Mouse (Mus musculus): ENCODE measurements around the gene Btbd8. TPM values are rescaled to one million over a fixed set of nuclear protein-coding genes. Genes with fewer than 3 reads are reported as not detected.

Btbd8 gene
- polyA plus RNA-seq (2012; rRNA removed): 1.2 TPM in 2 replicates

- Histone ChIP-seq H3K36me3 (ENCODE audit: control insufficient read depth, insufficient read depth, low read length) (no peaks in the 10 kb centered on the region), H3K4me3 (ENCODE audit: insufficient read depth, low read depth, low read length) (peak within 1 kb of the TSS; percentile 76), H3K4me1 (ENCODE audit: control insufficient read depth, insufficient read depth, low read length) (no peaks in the 10 kb centered on the region), H3K27me3 (replicated peaks; ENCODE audit: control insufficient read depth, insufficient read depth, low read length) (no peaks in the 10 kb centered on the region), H3K27ac (ENCODE audit: insufficient read depth, low read depth, low read length) (peak within 1 kb of the TSS; percentile 65)
- TF ChIP-seq POLR2A (IDR thresholded peaks at IDR 0.05; ENCODE audit: low read depth, low read length) (no peak), CTCF (conservative IDR thresholded peaks at IDR 0.05; ENCODE audit: insufficient read depth, insufficient read length, low read depth, low read length) (no peak)
- WGBS: under 1% methylated on average over 49 of the region's 51 CpGs
- peak; percentile 97 for DNase-seq
Observed at GRCm38 (mm10) chr5:107437464-107438281, at the start of gene Btbd8. Btbd8 (plus strand) TSS chr5:107437997.

GRCm38 (mm10) chr5:107389373-107389772 lies 48.4 kb upstream of the Btbd8 start:
- Histone ChIP-seq H3K27me3 (replicated peaks; ENCODE audit: control insufficient read depth, insufficient read depth, low read length) (no peaks in the 10 kb centered on the region), H3K4me3 (ENCODE audit: insufficient read depth, low read depth, low read length) (no peak overlapping the region), H3K27ac (ENCODE audit: insufficient read depth, low read depth, low read length) (no peak overlapping the region), H3K36me3 (ENCODE audit: control insufficient read depth, insufficient read depth, low read length) (no peaks in the 10 kb centered on the region), H3K4me1 (ENCODE audit: control insufficient read depth, insufficient read depth, low read length) (no peaks in the 10 kb centered on the region)
- DNase-seq: no peak
- 87% methylated on average over 2 of the region's 2 CpGs for WGBS
- TF ChIP-seq POLR2A (IDR thresholded peaks at IDR 0.05; ENCODE audit: low read depth, low read length): no peak

- Histone ChIP-seq H3K36me3 (ENCODE audit: control insufficient read depth, insufficient read depth, low read length) (no peaks in the 10 kb centered on the region), H3K27me3 (replicated peaks; ENCODE audit: control insufficient read depth, insufficient read depth, low read length) (no peaks in the 10 kb centered on the region), H3K4me3 (ENCODE audit: insufficient read depth, low read depth, low read length) (no peak overlapping the region), H3K27ac (ENCODE audit: insufficient read depth, low read depth, low read length) (no peak overlapping the region), H3K4me1 (ENCODE audit: control insufficient read depth, insufficient read depth, low read length) (no peaks in the 10 kb centered on the region)
- TF ChIP-seq POLR2A (IDR thresholded peaks at IDR 0.05; ENCODE audit: low read depth, low read length) (no peak), CTCF (conservative IDR thresholded peaks at IDR 0.05; ENCODE audit: insufficient read depth, insufficient read length, low read depth, low read length) (no peak)
- WGBS: 62% methylated on average over 2 of the region's 2 CpGs
- no peak for DNase-seq
Observed at GRCm38 (mm10) chr5:107394437-107394836, 43.4 kb upstream of the Btbd8 start.

- no peak for TF ChIP-seq CTCF (conservative IDR thresholded peaks at IDR 0.05; ENCODE audit: insufficient read depth, insufficient read length, low read depth, low read length)
- no peak for TF ChIP-seq POLR2A (IDR thresholded peaks at IDR 0.05; ENCODE audit: low read depth, low read length)
- no peak within 1 kb of the TSS for H3K27ac ChIP-seq (ENCODE audit: insufficient read depth, low read depth, low read length)
- no peaks in the 10 kb centered on the region for H3K4me1 ChIP-seq (ENCODE audit: control insufficient read depth, insufficient read depth, low read length)
- H3K36me3 ChIP-seq (ENCODE audit: control insufficient read depth, insufficient read depth, low read length): no peaks in the 10 kb centered on the region
- DNase-seq: no peak
- H3K4me3 ChIP-seq (ENCODE audit: insufficient read depth, low read depth, low read length): peak within 1 kb of the TSS; percentile 23
- 26% methylated on average over 5 of the region's 5 CpGs for WGBS
- H3K27me3 ChIP-seq (replicated peaks; ENCODE audit: control insufficient read depth, insufficient read depth, low read length): 0 out of 2 replicates have a peak, but pooled peaks cover 2% of the 10 kb centered on the region
Observed at GRCm38 (mm10) chr5:107402436-107402835, 35.4 kb upstream of the Btbd8 start, which contains the start of gene Ephx4. Ephx4 (plus strand) TSS chr5:107402736.

GRCm38 (mm10) chr5:107403011-107403946 lies 34.5 kb upstream of the Btbd8 start:
- Histone ChIP-seq H3K4me1 (ENCODE audit: control insufficient read depth, insufficient read depth, low read length) (no peaks in the 10 kb centered on the region), H3K4me3 (ENCODE audit: insufficient read depth, low read depth, low read length) (peak overlapping the region; percentile 23), H3K36me3 (ENCODE audit: control insufficient read depth, insufficient read depth, low read length) (no peaks in the 10 kb centered on the region), H3K27ac (ENCODE audit: insufficient read depth, low read depth, low read length) (no peak overlapping the region), H3K27me3 (replicated peaks; ENCODE audit: control insufficient read depth, insufficient read depth, low read length) (0 out of 2 replicates have a peak, but pooled peaks cover 2% of the 10 kb centered on the region)
- no peak for DNase-seq
- WGBS: 1% methylated on average over 78 of the region's 80 CpGs
- TF ChIP-seq CTCF (conservative IDR thresholded peaks at IDR 0.05; ENCODE audit: insufficient read depth, insufficient read length, low read depth, low read length): no peak
- no peak for TF ChIP-seq POLR2A (IDR thresholded peaks at IDR 0.05; ENCODE audit: low read depth, low read length)

- no peak for DNase-seq
- no peak overlapping the region for H3K27ac ChIP-seq (ENCODE audit: insufficient read depth, low read depth, low read length)
- no peaks in the 10 kb centered on the region for H3K4me1 ChIP-seq (ENCODE audit: control insufficient read depth, insufficient read depth, low read length)
- H3K4me3 ChIP-seq (ENCODE audit: insufficient read depth, low read depth, low read length): peak overlapping the region; percentile 23; the same call in 1 of the 2 replicates
- WGBS: 33% methylated on average over 12 of the region's 12 CpGs
- H3K27me3 ChIP-seq (replicated peaks; ENCODE audit: control insufficient read depth, insufficient read depth, low read length): 0 out of 2 replicates have a peak, but pooled peaks cover 2% of the 10 kb centered on the region
- TF ChIP-seq CTCF (conservative IDR thresholded peaks at IDR 0.05; ENCODE audit: insufficient read depth, insufficient read length, low read depth, low read length): no peak
- TF ChIP-seq POLR2A (IDR thresholded peaks at IDR 0.05; ENCODE audit: low read depth, low read length): no peak
- H3K36me3 ChIP-seq (ENCODE audit: control insufficient read depth, insufficient read depth, low read length): no peaks in the 10 kb centered on the region
Observed at GRCm38 (mm10) chr5:107403947-107404684, 33.7 kb upstream of the Btbd8 start.

All from kidney, adult 2 months (tissue).